Mouse (Mus musculus) cerebellum, postnatal 36 days (tissue): Measurements from ENCODE around the gene Rpgrip1l.
A peak's percentile ranks its signal among the peaks of the same experiment; 100 is the strongest.

Experiments used
- DNase-seq, 2 experiments: peaks; one replicate each; pipeline ENCODE4 v3.0.0; 2021 to 2022; ENCODE audit warnings: mixed read lengths in 2 of 2

Gene Rpgrip1l

GRCm38 (mm10) chr8:91198036-91198435, 115.0 kb downstream of the Rpgrip1l start:
- DNase-seq: no peak

GRCm38 (mm10) chr8:91197233-91197632, 115.8 kb downstream of the Rpgrip1l start:
- DNase-seq: no peak

DNA sequence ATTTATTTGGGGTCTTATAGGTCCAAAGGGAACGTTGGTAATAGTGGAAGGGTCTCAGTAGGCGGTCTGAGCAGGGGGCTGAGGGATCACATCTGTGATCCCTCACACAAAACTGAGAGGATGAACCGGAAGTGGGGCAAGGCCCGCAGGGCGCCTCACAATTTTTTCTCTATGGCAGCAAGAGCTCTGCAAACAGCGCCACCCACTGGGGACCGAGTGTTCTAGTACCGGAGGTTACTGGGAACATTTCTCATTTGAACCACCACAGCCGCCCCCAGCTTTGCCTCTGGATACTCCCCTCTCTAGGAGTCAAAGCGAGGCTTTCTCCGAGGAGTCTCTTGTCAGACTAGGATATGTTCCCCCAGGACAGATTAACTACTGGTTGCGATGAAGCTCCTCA, 116.4 kb downstream of the Rpgrip1l start:
- no peak for DNase-seq

DNA sequence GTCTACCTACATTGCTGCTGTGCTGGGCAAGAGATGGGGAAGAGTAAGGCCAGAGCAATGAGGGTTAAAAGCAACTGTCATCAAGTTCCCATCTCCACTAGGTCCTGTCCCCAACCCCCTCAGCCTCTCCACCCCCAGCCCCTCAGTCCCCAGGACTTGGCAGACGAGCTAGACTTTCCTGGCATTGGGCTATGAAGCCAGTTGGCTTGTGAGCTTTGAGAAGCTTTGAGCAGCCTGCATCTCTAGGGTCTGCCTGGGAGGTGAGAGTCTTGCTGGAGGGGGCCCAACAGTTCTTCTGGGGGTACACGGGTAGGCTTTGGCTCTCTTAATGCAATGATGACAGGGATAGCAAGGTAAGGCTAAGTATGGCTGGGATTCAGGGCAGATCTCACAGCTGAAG, 119.0 kb downstream of the Rpgrip1l start:
- DNase-seq: no peak

GRCm38 (mm10) chr8:91192941-91193340, 120.1 kb downstream of the Rpgrip1l start:
- no peak for DNase-seq

- DNase-seq: peak; percentile 20 to 26
Measured at GRCm38 (mm10) chr8:91190816-91191340, 122.2 kb downstream of the Rpgrip1l start.

GRCm38 (mm10) chr8:91188152-91188551, 124.9 kb downstream of the Rpgrip1l start:
- DNase-seq: no peak

DNA sequence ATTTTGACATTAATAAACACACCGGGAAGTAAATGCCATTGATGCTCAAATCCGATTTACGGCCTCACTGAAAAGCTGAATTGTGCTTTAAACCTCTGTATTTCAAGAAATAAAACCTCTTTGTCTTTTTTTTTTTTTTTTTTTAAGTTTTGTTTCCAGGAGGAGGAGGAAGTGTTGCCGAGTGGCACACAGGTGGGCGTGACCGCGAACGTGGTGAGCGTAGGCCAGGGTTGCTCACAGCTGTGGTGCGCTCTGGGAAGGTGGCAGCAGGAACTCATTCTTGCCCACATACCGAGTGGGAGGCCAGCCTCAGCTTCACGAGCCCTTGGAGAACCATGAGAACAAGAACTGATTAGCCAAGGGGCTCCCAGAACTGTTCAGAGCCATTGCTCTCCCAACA, 126.7 kb downstream of the Rpgrip1l start:
- no peak for DNase-seq

DNA sequence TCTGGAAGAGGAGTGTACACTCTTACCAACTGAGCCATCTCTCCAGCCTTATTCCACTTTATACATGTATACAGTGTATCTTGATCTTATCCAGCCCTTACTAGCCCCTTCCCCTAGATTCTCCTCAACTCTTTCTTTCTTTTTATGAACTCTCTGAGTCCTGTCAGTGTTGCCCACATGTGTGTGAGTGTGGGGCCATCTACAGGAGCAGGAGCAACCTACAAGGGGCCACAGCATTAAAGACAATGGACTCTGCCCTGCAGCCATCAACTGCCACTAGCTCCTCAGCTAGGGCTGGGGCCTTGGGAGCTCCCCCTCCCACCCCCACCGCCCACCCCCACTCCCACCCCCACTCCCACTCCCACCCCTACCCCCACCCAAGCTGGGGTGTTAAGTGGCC, 135.4 kb downstream of the Rpgrip1l start:
- no peak for DNase-seq

GRCm38 (mm10) chr8:91176176-91176575, 136.9 kb downstream of the Rpgrip1l start:
- no peak for DNase-seq

- no peak for DNase-seq
Measured at GRCm38 (mm10) chr8:91171605-91172004, 141.5 kb downstream of the Rpgrip1l start.

DNA sequence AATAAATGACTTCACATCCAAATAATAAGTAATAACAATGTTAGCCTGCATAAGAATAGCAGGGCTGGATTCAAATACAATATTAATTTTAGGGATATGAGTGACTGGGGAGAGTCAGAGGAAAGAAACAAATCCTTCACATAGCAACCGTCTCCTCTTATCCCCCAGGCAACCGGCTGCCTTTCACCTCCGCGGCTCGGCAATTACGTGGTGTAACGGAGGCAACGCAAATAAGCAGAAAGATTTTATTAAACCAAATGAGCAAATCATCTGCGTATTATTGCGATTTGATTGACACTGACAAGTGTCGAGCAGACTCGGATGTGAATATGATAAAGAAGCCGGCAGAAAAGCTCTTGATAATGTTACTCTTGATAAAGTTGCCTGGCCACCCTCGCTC, 142.1 kb downstream of the Rpgrip1l start:
- DNase-seq: no peak

- no peak for DNase-seq
Measured at GRCm38 (mm10) chr8:91170152-91170551, 142.9 kb downstream of the Rpgrip1l start.
